Mouse (Mus musculus) macrophage (primary cell): ENCODE results near the gene Spocd1. TPM values are rescaled to one million over a fixed set of nuclear protein-coding genes. Genes with fewer than 3 reads are reported as not detected.

Source experiments
- H3K27ac ChIP-seq: fragments of 350-480 bp; formaldehyde crosslinking; 2 replicates; pipeline ENCODE4 v1.9.0; 2021
- H3K36me3 ChIP-seq: fragments of 350-480 bp; formaldehyde crosslinking; 2 replicates; pipeline ENCODE4 v1.9.0; 2021; ENCODE audit errors: inconsistent target
- H3K4me3 ChIP-seq: fragments of 350-480 bp; formaldehyde crosslinking; 2 replicates; pipeline ENCODE4 v1.9.0; 2021; ENCODE audit errors: inconsistent target
- H3K79me2 ChIP-seq: fragments of 350-480 bp; formaldehyde crosslinking; 2 replicates; pipeline ENCODE4 v1.9.0; 2021; ENCODE audit errors: inconsistent target
- WGBS: methylation state at CpG from one replicate; pipeline ENCODE4 v1.1.7; 2026; ENCODE audit warnings: inconsistent platforms; ENCODE audit not compliant: missing documents; 5-methylcytosine and 5-hydroxymethylcytosine counted together
- polyA plus RNA-seq: library from polyadenylated mRNA; stranded (reverse); fragments of 250-400 nt; gene quantifications from 3 replicates; pipeline ENCODE4 v1.2.4, GENCODE M21; 2018; ENCODE audit warnings: inconsistent platforms

The Spocd1 gene
- polyA plus RNA-seq, 1 experiment from 2014 or later: not detected

DNA sequence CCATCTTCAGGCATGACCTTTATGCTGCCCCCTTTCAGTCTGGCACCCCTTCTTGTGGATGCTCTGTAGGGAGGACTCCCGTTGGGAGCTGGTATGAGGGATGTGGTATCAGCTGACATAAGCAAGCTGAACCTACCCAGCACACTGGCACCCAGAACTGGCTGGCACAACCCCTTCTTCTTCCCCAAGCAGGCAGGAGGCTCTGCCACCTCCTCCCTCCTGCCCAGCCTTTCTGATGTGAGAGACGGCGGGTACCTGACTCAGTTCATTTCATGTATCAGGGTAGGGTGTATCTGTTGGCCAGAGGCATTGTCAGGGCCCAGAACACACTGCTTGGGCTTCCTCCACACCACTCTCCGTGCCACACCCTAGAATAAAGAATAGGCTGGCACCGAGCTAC is 65.7 kb downstream of the Spocd1 start:
- Histone ChIP-seq H3K4me3 (no peak overlapping the region), H3K36me3 (no peaks in the 10 kb centered on the region), H3K79me2 (no peaks in the 10 kb centered on the region), H3K27ac (no peak overlapping the region)
- 97% methylated on average over 5 of the region's 5 CpGs for WGBS

DNA sequence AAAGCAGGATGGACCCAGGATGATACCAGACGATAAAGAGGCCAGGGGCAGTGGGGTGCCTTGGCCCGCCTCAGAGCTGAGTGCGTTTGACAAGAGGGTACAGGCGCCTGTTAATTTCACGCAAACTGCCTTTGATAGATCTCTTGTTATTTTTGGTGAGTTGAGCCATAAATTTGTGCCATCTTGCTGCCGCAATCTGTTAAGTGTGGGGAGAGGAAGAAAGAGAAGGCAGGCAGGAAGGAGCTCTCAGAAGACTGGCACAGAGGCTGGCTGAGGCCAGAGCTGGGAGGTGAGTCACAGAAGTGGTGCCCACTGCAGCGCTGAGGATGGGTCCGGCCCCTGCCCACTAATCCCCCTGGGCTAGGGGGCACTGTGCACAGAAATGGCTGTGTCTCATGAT is 66.2 kb downstream of the Spocd1 start:
- Histone ChIP-seq H3K27ac (no peak overlapping the region), H3K79me2 (no peaks in the 10 kb centered on the region), H3K36me3 (no peaks in the 10 kb centered on the region), H3K4me3 (no peak overlapping the region)
- 54% methylated on average over 8 of the region's 8 CpGs for WGBS

DNA sequence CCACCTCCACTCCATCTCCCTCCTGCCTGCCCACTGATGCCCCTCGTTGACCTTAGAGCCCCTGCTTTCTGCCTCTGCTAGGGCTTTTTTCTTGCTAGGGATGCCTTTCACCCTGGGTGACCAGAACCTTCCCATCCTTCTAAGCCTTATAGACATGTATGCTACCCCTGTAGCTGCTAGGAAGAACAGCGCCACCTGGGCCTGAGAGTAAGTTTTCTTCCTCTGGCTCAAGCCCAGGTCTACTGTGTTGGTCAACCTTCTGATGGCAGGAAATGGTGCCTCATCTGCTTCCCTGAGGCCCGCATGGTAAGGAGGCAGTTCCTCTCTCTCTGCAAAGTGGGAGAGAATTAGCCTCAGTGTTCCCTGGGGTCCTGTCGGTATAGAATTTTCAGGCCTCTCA is 67.0 kb downstream of the Spocd1 start:
- no peak overlapping the region for H3K4me3 ChIP-seq
- H3K27ac ChIP-seq: no peak overlapping the region
- WGBS: 46% methylated on average over 4 of the region's 4 CpGs
- no peaks in the 10 kb centered on the region for H3K36me3 ChIP-seq
- H3K79me2 ChIP-seq: no peaks in the 10 kb centered on the region

DNA sequence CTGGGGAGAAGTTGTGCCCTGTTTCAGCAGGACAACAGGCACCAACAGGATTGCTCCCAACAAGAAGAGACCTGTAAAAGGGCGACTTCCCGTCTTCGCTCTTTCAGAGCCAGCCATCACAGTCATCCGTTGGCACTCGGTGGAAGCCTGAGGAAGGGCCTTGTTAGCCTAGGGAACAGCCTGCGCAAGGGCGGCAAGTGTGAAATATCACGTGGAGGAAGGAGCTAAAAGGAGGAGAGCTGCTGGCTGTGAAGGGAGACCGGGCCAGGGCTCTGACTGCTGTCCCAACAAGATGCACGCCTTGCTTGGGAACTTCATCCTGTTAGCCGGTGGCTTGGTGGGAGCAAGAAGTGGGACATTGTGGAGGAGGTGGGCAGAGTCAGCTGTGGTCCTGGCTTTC is 69.1 kb downstream of the Spocd1 start:
- Histone ChIP-seq H3K79me2 (no peaks in the 10 kb centered on the region), H3K27ac (no peak overlapping the region), H3K4me3 (no peak overlapping the region), H3K36me3 (no peaks in the 10 kb centered on the region)
- WGBS: 75% methylated on average over 11 of the region's 11 CpGs

DNA sequence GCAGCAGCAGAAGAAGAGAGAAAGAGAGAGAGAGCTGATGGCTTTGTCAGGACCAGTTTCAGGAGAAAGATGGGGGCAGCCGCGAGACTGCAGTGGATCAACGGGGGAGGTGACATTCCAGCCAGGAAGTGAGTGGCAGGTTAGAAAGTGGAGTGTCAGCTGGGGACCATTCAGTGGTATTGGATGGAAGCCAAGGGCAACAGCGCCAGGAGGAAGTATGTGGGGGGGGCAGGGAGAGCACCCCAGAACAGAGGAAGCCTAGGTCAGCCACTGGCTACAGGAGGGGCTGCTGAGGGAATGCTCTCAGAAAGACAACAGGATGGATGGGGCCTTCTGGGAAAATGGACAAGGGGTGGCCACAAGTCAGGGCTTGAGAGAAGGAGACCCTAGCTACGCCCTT is 72.7 kb downstream of the Spocd1 start:
- no peaks in the 10 kb centered on the region for H3K36me3 ChIP-seq
- no peaks in the 10 kb centered on the region for H3K79me2 ChIP-seq
- H3K4me3 ChIP-seq: no peak overlapping the region
- 17% methylated on average over 5 of the region's 5 CpGs for WGBS
- no peak overlapping the region for H3K27ac ChIP-seq

DNA sequence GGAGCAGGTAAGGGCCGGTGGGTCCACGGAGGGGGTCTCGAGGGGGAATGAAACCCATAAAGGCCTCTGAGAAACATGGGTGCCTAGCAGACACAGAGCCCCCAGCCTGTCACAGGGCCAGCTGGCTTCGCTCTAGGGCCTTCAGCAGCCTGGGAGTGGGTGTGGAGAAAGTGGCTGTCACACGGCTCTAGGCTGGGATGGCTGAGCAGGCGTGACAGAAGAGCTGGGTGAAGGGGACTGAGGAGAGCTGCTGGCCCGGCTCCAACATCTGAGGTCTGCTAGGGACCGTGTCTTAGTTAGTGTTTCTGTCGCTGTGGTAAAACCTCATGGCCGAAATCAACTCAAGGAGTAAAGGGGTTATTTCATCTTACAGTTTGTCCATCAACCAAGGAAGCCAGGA is 73.1 kb downstream of the Spocd1 start:
- Histone ChIP-seq H3K4me3 (no peak overlapping the region), H3K36me3 (no peaks in the 10 kb centered on the region), H3K79me2 (no peaks in the 10 kb centered on the region), H3K27ac (no peak overlapping the region)
- 67% methylated on average over 10 of the region's 10 CpGs for WGBS

DNA sequence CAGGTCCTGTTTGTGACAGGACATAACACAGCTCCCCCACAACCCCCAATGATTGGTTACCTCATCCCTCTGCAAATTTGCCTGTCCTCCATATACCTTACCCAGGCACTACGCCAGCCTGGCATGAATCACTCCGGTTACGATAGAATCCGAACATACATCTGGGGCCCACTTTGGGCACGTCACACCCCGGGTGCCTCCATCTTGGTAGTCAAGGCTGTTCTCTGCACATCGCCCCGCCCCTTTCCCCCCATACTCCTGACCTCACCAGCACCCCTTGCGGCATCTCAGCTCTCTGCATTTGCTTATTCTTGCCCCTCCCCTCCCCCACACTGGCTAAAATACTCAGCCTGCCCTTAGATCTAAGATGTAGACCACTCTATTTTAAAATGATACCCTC is 76.5 kb downstream of the Spocd1 start:
- no peaks in the 10 kb centered on the region for H3K36me3 ChIP-seq
- H3K79me2 ChIP-seq: no peaks in the 10 kb centered on the region
- no peak overlapping the region for H3K27ac ChIP-seq
- 74% methylated on average over 9 of the region's 9 CpGs for WGBS
- no peak overlapping the region for H3K4me3 ChIP-seq

DNA sequence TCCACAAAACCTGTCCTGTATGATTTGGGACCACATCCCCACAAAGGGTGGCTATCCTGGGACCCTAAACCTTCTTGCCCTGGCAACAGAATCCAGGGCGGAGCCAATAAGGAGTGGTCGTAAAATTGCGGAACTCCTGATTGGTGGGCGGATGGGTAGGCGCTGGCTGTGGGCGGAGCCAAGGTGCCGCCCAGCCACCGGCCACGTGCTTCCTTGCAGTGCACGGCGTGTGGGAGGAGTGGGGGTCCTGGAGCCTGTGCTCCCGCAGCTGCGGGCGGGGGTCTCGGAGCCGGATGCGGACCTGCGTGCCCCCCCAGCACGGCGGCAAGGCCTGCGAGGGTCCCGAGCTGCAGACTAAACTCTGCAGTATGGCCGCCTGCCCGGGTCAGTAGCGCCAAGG is 77.5 kb downstream of the Spocd1 start:
- H3K36me3 ChIP-seq: no peaks in the 10 kb centered on the region
- WGBS: 12% methylated on average over 25 of the region's 25 CpGs
- no peak overlapping the region for H3K4me3 ChIP-seq
- H3K79me2 ChIP-seq: no peaks in the 10 kb centered on the region
- no peak overlapping the region for H3K27ac ChIP-seq

Other genes with a start within 250 kb of the Spocd1 start
- 4.1 to 7.6 TPM (median 5.6 TPM) in 3 replicates for gene Tmem39b, start 232.4 kb upstream of the Spocd1 start, polyA plus RNA-seq
- 60.8 to 81.1 TPM (median 62.9 TPM) in 3 replicates for gene Khdrbs1, start 186.9 kb upstream of the Spocd1 start, polyA plus RNA-seq
- 220 to 982 TPM (median 230 TPM) in 3 replicates for gene Ptp4a2, start 118.0 kb upstream of the Spocd1 start, polyA plus RNA-seq
- not detected in 3 replicates for gene Adgrb2, start 55.6 kb downstream of the Spocd1 start, polyA plus RNA-seq
- gene Col16a1, start 118.6 kb downstream of the Spocd1 start, polyA plus RNA-seq: 0.33 TPM in 1 of 3 replicates, not detected in the others
- 17.5 to 36.8 TPM (median 33.1 TPM) in 3 replicates for gene Pef1, start 173.3 kb downstream of the Spocd1 start, polyA plus RNA-seq
- not detected in 3 replicates for gene Hcrtr1, start 210.1 kb downstream of the Spocd1 start, polyA plus RNA-seq
- 0.28 to 0.41 TPM in 2 of 3 replicates, not detected in the other for gene Tinagl1, start 245.9 kb downstream of the Spocd1 start, polyA plus RNA-seq